Mouse (Mus musculus): Measurements from ENCODE around the gene Fhl1. TPM values are rescaled to one million over a fixed set of nuclear protein-coding genes. Genes with fewer than 3 reads are reported as not detected.

The Fhl1 gene
- polyA plus RNA-seq, 1 experiment from 2014 or later: 106 TPM

- Histone ChIP-seq H3K27me3 (ENCODE audit: low read depth, poor library complexity, severe bottlenecking) (no peaks in the 10 kb centered on the region), H3K36me3 (no peaks in the 10 kb centered on the region), H3K9me3 (replicated peaks) (no peaks in the 10 kb centered on the region), H3K4me3 (no peak overlapping the region), H3K27ac (replicated peaks) (no peak overlapping the region), H3K4me1 (no peaks in the 10 kb centered on the region)
- peak; percentile 14 for DNase-seq (ENCODE audit: low spot score)
These were observed 107.8 kb downstream of the Fhl1 start for GRCm38 (mm10) chrX:56839369-56839768.

- no peaks in the 10 kb centered on the region for H3K4me1 ChIP-seq
- H3K36me3 ChIP-seq: no peaks in the 10 kb centered on the region
- no peak overlapping the region for H3K4me3 ChIP-seq
- H3K9me3 ChIP-seq (replicated peaks): no peaks in the 10 kb centered on the region
- DNase-seq (ENCODE audit: low spot score): no peak
- no peak overlapping the region for H3K27ac ChIP-seq (replicated peaks)
- H3K27me3 ChIP-seq (ENCODE audit: low read depth, poor library complexity, severe bottlenecking): no peaks in the 10 kb centered on the region
- WGBS: 74% methylated on average over 5 of the region's 5 CpGs
These were observed 109.7 kb downstream of the Fhl1 start for GRCm38 (mm10) chrX:56841255-56841654.

Other genes with a start within 250 kb of the Fhl1 start
- not detected in 2 replicates for gene Gm10477, start 207.0 kb upstream of the Fhl1 start, polyA plus RNA-seq (2016; fragmentation: Nextera tagmentation; extraction: Ambion mirVana)
- not detected in 2 replicates for gene Gm648, start 182.2 kb upstream of the Fhl1 start, polyA plus RNA-seq (2016; fragmentation: Nextera tagmentation; extraction: Ambion mirVana)
- gene Mmgt1, start 133.7 kb upstream of the Fhl1 start, polyA plus RNA-seq (2016; fragmentation: Nextera tagmentation; extraction: Ambion mirVana): 43.2 and 45.5 TPM in 2 replicates
- 12.9 and 17.5 TPM in 2 replicates for gene Slc9a6, start 122.0 kb upstream of the Fhl1 start, polyA plus RNA-seq (2016; fragmentation: Nextera tagmentation; extraction: Ambion mirVana)
- gene Map7d3, start 90.5 kb downstream of the Fhl1 start, polyA plus RNA-seq (2016; fragmentation: Nextera tagmentation; extraction: Ambion mirVana): 2.5 and 3.4 TPM in 2 replicates
- gene Adgrg4, start 138.4 kb downstream of the Fhl1 start, polyA plus RNA-seq (2016; fragmentation: Nextera tagmentation; extraction: Ambion mirVana): not detected in 2 replicates

Data from midbrain, embryonic 10.5 days (tissue).